Mouse (Mus musculus): Measurements from ENCODE around the gene Orc5. TPM values are rescaled to one million over a fixed set of nuclear protein-coding genes. Genes with fewer than 3 reads are reported as not detected.

Orc5 gene
- polyA plus RNA-seq, 1 experiment from 2014 or later, result 35.4 TPM

DNA sequence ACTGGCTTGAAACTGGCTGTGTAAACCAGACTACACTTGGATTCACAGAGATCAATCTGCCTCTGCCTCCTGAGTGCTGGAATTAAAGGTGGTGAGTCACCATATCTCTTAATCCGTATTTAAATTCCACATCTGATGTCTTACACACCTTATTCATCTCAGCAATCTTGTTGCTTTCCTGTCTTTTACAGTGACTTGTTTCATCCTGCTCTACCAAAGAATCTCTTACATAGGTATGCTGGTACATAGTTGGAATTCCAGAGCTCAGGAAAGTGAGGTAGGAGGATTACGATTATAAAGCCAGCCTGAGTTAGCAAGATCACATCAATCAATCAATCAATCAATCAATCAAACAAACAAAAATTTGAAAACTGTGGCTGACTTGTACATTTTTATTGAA, 9.6 kb upstream of the Orc5 start:
- Histone ChIP-seq H3K9ac (replicated peaks) (no peak overlapping the region), H3K4me1 (no peaks in the 10 kb centered on the region), H3K9me3 (replicated peaks) (no peaks in the 10 kb centered on the region), H3K4me3 (replicated peaks) (no peak overlapping the region), H3K4me2 (no peak overlapping the region), H3K27me3 (replicated peaks) (no peaks in the 10 kb centered on the region), H3K27ac (replicated peaks) (no peak overlapping the region), H3K36me3 (no peaks in the 10 kb centered on the region)
- no peak for ATAC-seq (ENCODE audit: low FRiP score)
- 86% methylated on average over 2 of the region's 2 CpGs for WGBS

GRCm38 (mm10) chr5:22557491-22558113, 7.4 kb upstream of the Orc5 start:
- Histone ChIP-seq H3K36me3 (no peaks in the 10 kb centered on the region), H3K27me3 (replicated peaks) (no peaks in the 10 kb centered on the region), H3K4me2 (no peak overlapping the region), H3K9ac (replicated peaks) (no peak overlapping the region), H3K27ac (replicated peaks) (no peak overlapping the region), H3K4me3 (replicated peaks) (no peak overlapping the region), H3K9me3 (replicated peaks) (no peaks in the 10 kb centered on the region), H3K4me1 (no peaks in the 10 kb centered on the region)
- WGBS, result 92% methylated on average over 4 of the region's 4 CpGs
- no peak for ATAC-seq (ENCODE audit: low FRiP score)

DNA sequence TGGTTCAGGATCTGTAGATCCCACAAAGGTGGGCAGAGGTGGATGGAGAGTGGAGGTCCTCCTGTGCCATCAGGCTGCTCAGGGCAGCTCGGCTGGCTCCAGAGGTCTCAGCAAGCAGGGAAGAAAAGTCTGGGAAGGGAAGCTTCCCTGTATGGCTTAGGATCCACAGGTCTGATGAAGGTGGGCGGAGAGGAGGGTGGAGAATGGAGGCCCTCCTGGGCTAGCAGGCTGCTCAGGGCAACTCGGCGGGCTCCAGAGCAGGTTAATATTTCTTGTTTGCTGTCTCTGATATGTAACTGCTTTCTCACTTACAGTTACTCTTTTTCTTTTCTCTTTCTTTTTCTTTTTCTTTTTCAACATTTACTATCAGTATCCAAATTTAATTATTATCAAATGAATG, 6.5 kb upstream of the Orc5 start:
- ATAC-seq (ENCODE audit: low FRiP score), result no peak
- Histone ChIP-seq H3K27ac (replicated peaks) (no peak overlapping the region), H3K9ac (replicated peaks) (no peak overlapping the region), H3K9me3 (replicated peaks) (no peaks in the 10 kb centered on the region), H3K27me3 (replicated peaks) (no peaks in the 10 kb centered on the region), H3K36me3 (no peaks in the 10 kb centered on the region), H3K4me2 (no peak overlapping the region), H3K4me3 (replicated peaks) (no peak overlapping the region), H3K4me1 (no peaks in the 10 kb centered on the region)
- WGBS, result 92% methylated on average over 4 of the region's 4 CpGs

DNA sequence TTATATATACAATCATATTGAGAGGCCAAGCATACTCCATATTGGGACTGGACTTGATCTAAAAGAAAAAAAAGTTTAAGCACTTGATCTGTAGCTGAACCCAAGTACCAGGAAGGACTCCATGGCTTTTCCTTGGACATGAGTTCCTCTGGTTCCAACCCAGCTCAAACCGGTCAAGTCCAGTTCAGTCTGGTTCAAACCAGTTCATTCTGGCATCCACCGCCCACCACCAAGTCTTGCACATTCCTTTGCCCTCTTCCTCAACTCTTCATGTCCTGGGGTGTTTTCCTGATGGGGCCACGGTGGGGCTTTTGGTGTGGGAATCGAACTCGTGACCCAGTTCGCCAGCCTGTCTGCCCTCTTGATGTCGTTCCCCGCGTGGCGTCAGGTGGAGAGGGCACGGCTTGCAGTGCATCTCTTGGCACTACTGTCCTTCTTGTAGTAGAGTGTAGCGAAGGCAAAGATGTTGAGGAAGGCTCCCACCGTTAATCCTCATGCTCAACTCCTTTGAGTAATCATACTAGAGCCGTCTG, 2.1 kb upstream of the Orc5 start:
- Histone ChIP-seq H3K9ac (replicated peaks) (no peak overlapping the region), H3K4me2 (no peak overlapping the region), H3K4me1 (peaks cover 14% of the 10 kb centered on the region), H3K36me3 (no peaks in the 10 kb centered on the region), H3K4me3 (replicated peaks) (no peak overlapping the region), H3K27me3 (replicated peaks) (no peaks in the 10 kb centered on the region), H3K27ac (replicated peaks) (no peak overlapping the region), H3K9me3 (replicated peaks) (no peaks in the 10 kb centered on the region)
- 95% methylated on average over 14 of the region's 14 CpGs for WGBS
- ATAC-seq (ENCODE audit: low FRiP score), result no peak

DNA sequence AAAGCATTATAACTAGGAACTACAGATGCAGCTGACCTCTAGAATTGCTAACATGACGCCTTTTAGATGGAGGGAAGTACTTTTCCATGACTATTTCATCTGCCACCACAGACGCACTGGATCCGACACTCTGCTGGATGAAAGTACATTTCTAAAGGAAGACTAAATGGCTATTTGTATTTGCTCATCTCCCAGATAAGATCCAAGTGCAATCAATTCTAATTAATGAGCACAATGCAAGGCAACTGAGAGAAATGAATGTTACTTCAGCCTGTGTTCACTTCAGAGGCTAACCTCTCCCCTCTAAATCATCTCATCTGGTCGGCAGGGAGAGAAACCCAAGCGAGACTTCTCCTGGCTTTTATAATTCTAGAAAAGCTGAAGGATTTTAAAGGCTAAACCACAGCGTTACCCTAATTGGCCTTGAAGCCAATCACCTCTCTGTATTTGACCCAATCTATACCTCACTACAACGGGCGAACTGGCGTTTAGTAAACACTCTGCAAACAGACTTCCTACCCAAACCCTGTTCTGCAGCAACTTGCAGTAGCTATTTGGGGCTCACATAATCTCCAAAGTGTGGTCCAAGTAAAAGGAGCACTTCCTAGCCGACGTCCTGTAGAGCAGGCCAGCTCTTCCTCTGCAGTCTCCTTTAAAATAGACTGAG, 730 bp downstream of the Orc5 start:
- Histone ChIP-seq H3K36me3 (peaks cover 20% of the 10 kb centered on the region), H3K27me3 (replicated peaks) (no peaks in the 10 kb centered on the region), H3K4me1 (peaks cover 14% of the 10 kb centered on the region), H3K4me2 (peak overlapping the region; percentile 83), H3K27ac (replicated peaks) (peak overlapping the region; percentile 89), H3K4me3 (replicated peaks) (peak overlapping the region; percentile 79), H3K9me3 (replicated peaks) (no peaks in the 10 kb centered on the region), H3K9ac (replicated peaks) (peak overlapping the region; percentile 72)
- no peak for ATAC-seq (ENCODE audit: low FRiP score)
- WGBS, result 12% methylated on average over 11 of the region's 11 CpGs

GRCm38 (mm10) chr5:22548556-22549161, 1.6 kb downstream of the Orc5 start:
- Histone ChIP-seq H3K4me1 (peaks cover 14% of the 10 kb centered on the region), H3K4me2 (peak overlapping the region; percentile 83), H3K27me3 (replicated peaks) (no peaks in the 10 kb centered on the region), H3K9me3 (replicated peaks) (no peaks in the 10 kb centered on the region), H3K36me3 (peaks cover 25% of the 10 kb centered on the region), H3K27ac (replicated peaks) (no peak overlapping the region), H3K4me3 (replicated peaks) (no peak overlapping the region), H3K9ac (replicated peaks) (no peak overlapping the region)
- ATAC-seq (ENCODE audit: low FRiP score), result no peak
- 71% methylated on average over 6 of the region's 6 CpGs for WGBS

GRCm38 (mm10) chr5:22546536-22546935, 3.7 kb downstream of the Orc5 start:
- H3K9me3 ChIP-seq (replicated peaks), result no peaks in the 10 kb centered on the region
- no peak overlapping the region for H3K4me3 ChIP-seq (replicated peaks)
- no peaks in the 10 kb centered on the region for H3K27me3 ChIP-seq (replicated peaks)
- H3K4me1 ChIP-seq, result peaks cover 14% of the 10 kb centered on the region
- no peak overlapping the region for H3K27ac ChIP-seq (replicated peaks)
- WGBS, result 95% methylated on average over 5 of the region's 5 CpGs
- H3K4me2 ChIP-seq, result no peak overlapping the region
- no peak for ATAC-seq (ENCODE audit: low FRiP score)
- H3K9ac ChIP-seq (replicated peaks), result no peak overlapping the region
- H3K36me3 ChIP-seq, result peaks cover 32% of the 10 kb centered on the region

GRCm38 (mm10) chr5:22545305-22545704, 4.9 kb downstream of the Orc5 start:
- Histone ChIP-seq H3K4me1 (peaks cover 14% of the 10 kb centered on the region), H3K27ac (replicated peaks) (no peak overlapping the region), H3K4me2 (no peak overlapping the region), H3K36me3 (peaks cover 35% of the 10 kb centered on the region), H3K27me3 (replicated peaks) (no peaks in the 10 kb centered on the region), H3K9me3 (replicated peaks) (no peaks in the 10 kb centered on the region), H3K9ac (replicated peaks) (no peak overlapping the region), H3K4me3 (replicated peaks) (no peak overlapping the region)
- ATAC-seq (ENCODE audit: low FRiP score), result no peak

DNA sequence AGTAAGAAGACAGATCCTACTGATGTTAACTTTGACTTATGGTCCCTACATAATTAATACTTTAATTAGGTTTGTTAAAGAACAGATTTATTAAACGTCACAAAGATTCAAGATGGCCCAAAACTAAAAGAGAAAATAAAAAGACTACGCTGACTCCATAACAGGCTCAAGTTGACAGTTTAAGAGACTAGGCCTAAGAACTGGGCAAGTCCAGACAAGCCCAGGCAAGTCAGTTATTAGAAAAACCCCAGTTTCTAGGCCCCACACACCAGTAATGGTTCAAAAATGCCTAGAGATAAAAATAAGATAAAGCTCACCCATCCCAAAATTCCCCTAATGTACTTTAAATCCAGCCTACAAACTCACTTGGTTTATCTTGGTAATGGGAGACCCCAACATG, 7.6 kb downstream of the Orc5 start:
- no peaks in the 10 kb centered on the region for H3K27me3 ChIP-seq (replicated peaks)
- no peak for ATAC-seq (ENCODE audit: low FRiP score)
- H3K4me1 ChIP-seq, result no peaks in the 10 kb centered on the region
- H3K27ac ChIP-seq (replicated peaks), result no peak overlapping the region
- WGBS, result 95% methylated on average over 2 of the region's 2 CpGs
- no peaks in the 10 kb centered on the region for H3K9me3 ChIP-seq (replicated peaks)
- no peak overlapping the region for H3K9ac ChIP-seq (replicated peaks)
- peaks cover 38% of the 10 kb centered on the region for H3K36me3 ChIP-seq
- no peak overlapping the region for H3K4me2 ChIP-seq
- no peak overlapping the region for H3K4me3 ChIP-seq (replicated peaks)

GRCm38 (mm10) chr5:22538996-22539600, 11.1 kb downstream of the Orc5 start:
- no peak overlapping the region for H3K9ac ChIP-seq (replicated peaks)
- H3K9me3 ChIP-seq (replicated peaks), result no peaks in the 10 kb centered on the region
- WGBS, result 82% methylated on average over 7 of the region's 7 CpGs
- H3K27me3 ChIP-seq (replicated peaks), result no peaks in the 10 kb centered on the region
- no peak overlapping the region for H3K27ac ChIP-seq (replicated peaks)
- H3K4me1 ChIP-seq, result no peaks in the 10 kb centered on the region
- no peak overlapping the region for H3K4me3 ChIP-seq (replicated peaks)
- H3K4me2 ChIP-seq, result no peak overlapping the region
- no peak for ATAC-seq (ENCODE audit: low FRiP score)
- peaks cover 30% of the 10 kb centered on the region for H3K36me3 ChIP-seq

DNA sequence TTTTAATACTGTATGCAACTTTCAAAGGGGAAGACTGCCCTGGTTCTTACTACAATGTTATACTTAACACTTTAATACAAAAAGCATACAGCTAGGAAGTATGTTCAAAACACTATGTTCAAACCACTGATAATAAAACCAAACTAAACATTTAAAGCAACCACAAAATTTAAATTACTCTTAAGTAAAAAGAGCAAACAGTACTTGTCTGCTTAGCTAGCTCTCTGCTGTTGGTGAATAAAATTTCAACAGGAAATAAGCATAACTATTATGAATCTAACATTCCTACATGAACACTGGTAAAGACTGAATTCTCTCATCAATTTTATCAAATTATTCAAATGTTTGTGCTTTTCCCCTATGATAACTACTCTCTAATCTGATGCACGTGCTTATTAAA, 13.5 kb downstream of the Orc5 start:
- Histone ChIP-seq H3K9me3 (replicated peaks) (no peaks in the 10 kb centered on the region), H3K4me1 (no peaks in the 10 kb centered on the region), H3K27me3 (replicated peaks) (no peaks in the 10 kb centered on the region), H3K36me3 (peaks cover 24% of the 10 kb centered on the region), H3K4me2 (no peak overlapping the region), H3K9ac (replicated peaks) (no peak overlapping the region), H3K4me3 (replicated peaks) (no peak overlapping the region), H3K27ac (replicated peaks) (no peak overlapping the region)
- 91% methylated on average over 1 of the region's 1 CpGs for WGBS
- ATAC-seq (ENCODE audit: low FRiP score), result no peak

DNA sequence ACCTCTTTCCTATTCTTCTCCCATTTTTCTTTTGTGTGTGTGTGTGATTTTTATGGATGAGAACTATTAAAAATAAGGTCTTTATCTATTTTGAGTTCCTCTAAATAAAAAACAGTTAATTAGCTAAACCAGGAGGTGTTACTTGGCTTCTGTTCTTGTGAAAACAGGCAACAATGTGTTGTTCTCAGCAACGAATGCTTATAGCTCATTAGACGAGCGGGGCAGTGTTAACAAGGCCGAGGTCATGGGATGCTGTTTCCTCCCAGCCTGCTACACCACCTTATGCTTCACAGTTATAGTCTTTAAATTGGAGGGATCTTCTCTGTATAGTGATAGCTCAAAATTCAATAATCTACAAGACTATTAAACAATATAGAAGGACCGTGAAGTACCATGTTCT, 17.7 kb downstream of the Orc5 start:
- Histone ChIP-seq H3K27ac (replicated peaks) (no peak overlapping the region), H3K9ac (replicated peaks) (no peak overlapping the region), H3K36me3 (peaks cover 32% of the 10 kb centered on the region), H3K4me1 (no peaks in the 10 kb centered on the region), H3K4me3 (replicated peaks) (no peak overlapping the region), H3K9me3 (replicated peaks) (no peaks in the 10 kb centered on the region), H3K4me2 (no peak overlapping the region), H3K27me3 (replicated peaks) (no peaks in the 10 kb centered on the region)
- ATAC-seq (ENCODE audit: low FRiP score), result no peak
- WGBS, result 85% methylated on average over 5 of the region's 5 CpGs

Data from neural tube, embryonic 15.5 days (tissue).